Mouse (Mus musculus): Measurements from ENCODE around the gene Kbtbd12. TPM values are rescaled to one million over a fixed set of nuclear protein-coding genes. Genes with fewer than 3 reads are reported as not detected.

Gene Kbtbd12
- not detected for polyA plus RNA-seq (2017; shearing (Covaris generic))

GRCm38 (mm10) chr6:88637611-88638301 is at the start of gene Kbtbd12:
TSS of gene Kbtbd12 (minus strand) at chr6:88637950.

DNA sequence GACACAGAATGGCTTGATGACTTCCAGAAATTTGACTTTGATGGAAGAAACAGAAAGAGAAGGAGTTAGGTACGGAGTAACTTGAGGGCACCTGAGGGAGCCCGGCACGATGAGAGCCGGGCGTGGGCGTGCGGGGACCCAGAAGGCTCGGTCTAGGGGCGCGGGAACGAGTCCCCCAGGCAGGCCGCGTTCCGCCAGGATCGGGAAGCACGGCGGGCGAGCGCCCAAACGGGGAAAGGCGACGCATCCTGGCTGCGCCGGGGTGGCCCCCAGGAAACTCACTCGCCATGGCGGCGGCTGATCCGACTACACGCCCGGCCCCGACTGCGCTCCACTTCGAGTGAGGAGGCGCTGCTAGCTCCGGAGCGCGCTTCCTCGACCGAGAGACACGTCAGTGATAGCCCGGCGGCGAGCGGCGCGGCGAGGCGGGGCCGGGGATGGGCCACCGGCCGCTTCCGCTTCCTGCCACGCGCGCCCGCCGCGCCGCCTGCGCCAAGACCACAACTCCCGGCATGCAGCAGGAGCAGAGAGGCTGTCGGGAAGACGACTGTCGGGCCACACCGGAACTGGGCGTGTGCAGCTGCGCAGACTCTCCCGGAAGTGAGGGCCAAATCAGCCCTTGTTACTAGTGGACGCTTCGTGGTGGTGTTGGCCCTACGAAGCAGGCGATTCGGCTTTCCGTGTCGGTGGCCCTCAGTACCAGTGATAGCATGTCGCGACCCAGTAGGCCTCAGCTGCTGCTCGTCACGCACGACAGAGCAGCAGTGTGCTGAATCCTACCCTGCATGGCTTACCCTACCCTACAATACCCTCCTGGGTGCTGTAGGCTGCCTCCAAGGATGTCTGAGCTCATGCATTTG is 119.1 kb downstream of the Kbtbd12 start, which contains the start of gene Sec61a1:
Gene Sec61a1, minus strand, starts transcription at position 502 of the 860 bp plus-strand sequence.

Other genes with a start within 250 kb of the Kbtbd12 start
- 44.4 TPM for gene Eefsec, start 191.4 kb downstream of the Kbtbd12 start, polyA plus RNA-seq (2017; shearing (Covaris generic))
- gene Ruvbl1, start 172.5 kb downstream of the Kbtbd12 start, polyA plus RNA-seq (2017; shearing (Covaris generic)) = 53.8 TPM
- gene Sec61a1, start 119.0 kb downstream of the Kbtbd12 start, polyA plus RNA-seq (2017; shearing (Covaris generic)) = 200 TPM
- gene Mgll, start 86.5 kb upstream of the Kbtbd12 start, polyA plus RNA-seq (2017; shearing (Covaris generic)) = 0.41 TPM
- 43.8 TPM for gene Abtb1, start 204.0 kb upstream of the Kbtbd12 start, polyA plus RNA-seq (2017; shearing (Covaris generic))
- gene Podxl2, start 237.1 kb upstream of the Kbtbd12 start, polyA plus RNA-seq (2017; shearing (Covaris generic)) = 0.46 TPM

Measured in effector memory CD4-positive, alpha-beta T cell, adult 5 months (primary cell).